Mouse (Mus musculus) CH12.LX (cell line): ENCODE measurements around the gene Col17a1. TPM values are rescaled to one million over a fixed set of nuclear protein-coding genes. Genes with fewer than 3 reads are reported as not detected.

ENCODE experiments used
- DNase-seq: peaks from one replicate; pipeline ENCODE4 v3.0.0-alpha.2; 2013; ENCODE audit errors: extremely low read depth
- H3K27ac ChIP-seq: 2 replicates; pipeline ENCODE4 v1.5.1; 2012; ENCODE audit warnings: low read depth, mild to moderate bottlenecking, control low read depth, moderate library complexity; ENCODE audit not compliant: insufficient read depth
- H3K27me3 ChIP-seq: replicated peaks from 2 replicates; pipeline ENCODE3; 2012; ENCODE audit warnings: inconsistent platforms
- H3K36me3 ChIP-seq, 2 experiments: replicated peaks in 1 of 2; 2 replicates each; pipeline versions ENCODE3 to v1.6.1; 2012; ENCODE audit warnings: inconsistent platforms in 1 of 2, low read length in 1 of 2, mild to moderate bottlenecking in 1 of 2, mixed read lengths in 1 of 2, moderate library complexity in 1 of 2; ENCODE audit not compliant: control insufficient read depth in 1 of 2, insufficient read depth in 1 of 2
- H3K4me1 ChIP-seq, 2 experiments: 2 replicates each; pipeline ENCODE4 v1.6.1; 2012; ENCODE audit warnings: inconsistent platforms in 1 of 2, moderate library complexity in 1 of 2; ENCODE audit not compliant: insufficient read depth in 2 of 2, control insufficient read depth in 1 of 2
- H3K4me2 ChIP-seq: 2 replicates; pipeline ENCODE4 v1.6.1; 2012; ENCODE audit warnings: low read depth, mild to moderate bottlenecking, control low read depth; ENCODE audit not compliant: poor library complexity, insufficient read depth, severe bottlenecking
- H3K4me3 ChIP-seq, 3 experiments: fragments of 150-350 bp in 1 of 3; sonication (generic) in 1 of 3; replicated peaks in 1 of 3; 2 replicates each; pipeline versions ENCODE3 to v1.5.1; 2011 to 2012; ENCODE audit warnings: low read depth in 2 of 3, low read length in 2 of 3, mild to moderate bottlenecking in 2 of 3, moderate library complexity in 2 of 3, control low read depth in 1 of 3, improper control_type of control experiment in 1 of 3, inconsistent platforms in 1 of 3, mixed read lengths in 1 of 3; ENCODE audit not compliant: poor library complexity in 1 of 3
- H3K79me2 ChIP-seq: replicated peaks from 2 replicates; pipeline ENCODE4 v1.6.1; 2012; ENCODE audit warnings: mild to moderate bottlenecking, moderate library complexity; ENCODE audit not compliant: control insufficient read depth, poor library complexity, insufficient read depth, severe bottlenecking; ENCODE audit errors: extremely low read depth
- H3K9ac ChIP-seq: 2 replicates; pipeline ENCODE4 v1.6.1; 2012; ENCODE audit warnings: low read depth, mild to moderate bottlenecking, control low read depth, moderate library complexity; ENCODE audit not compliant: insufficient read depth
- H3K9me3 ChIP-seq: replicated peaks from 2 replicates; pipeline ENCODE3; 2012; ENCODE audit warnings: low read length, inconsistent platforms, mixed read lengths
- BHLHE40 ChIP-seq: IDR thresholded peaks from 2 replicates; pipeline ENCODE4 v1.6.1; 2011; ENCODE audit warnings: mild to moderate bottlenecking, low read depth, low read length, improper control_type of control experiment
- CTCF ChIP-seq, 2 experiments: IDR thresholded peaks in 1 of 2; conservative IDR thresholded peaks in 1 of 2; 2 replicates each; pipeline ENCODE4 v1.5.1; 2011 to 2012; ENCODE audit warnings: low read depth in 2 of 2, low read length in 2 of 2, improper control_type of control experiment in 1 of 2, inconsistent platforms in 1 of 2, mild to moderate bottlenecking in 1 of 2, moderate library complexity in 1 of 2
- ELF1 ChIP-seq: IDR thresholded peaks from 2 replicates; pipeline ENCODE4 v1.6.1; 2014; ENCODE audit warnings: low read depth, mild to moderate bottlenecking, inconsistent platforms, low read length, improper control_type of control experiment
- EP300 ChIP-seq: IDR thresholded peaks from 2 replicates; pipeline ENCODE4 v1.6.1; 2011; ENCODE audit warnings: low read length, improper control_type of control experiment
- GABPA ChIP-seq: IDR thresholded peaks from 2 replicates; pipeline ENCODE4 v1.6.1; 2012; ENCODE audit warnings: low read depth, low read length, improper control_type of control experiment, inconsistent platforms; ENCODE audit not compliant: insufficient replicate concordance
- JUN ChIP-seq: IDR thresholded peaks from 2 replicates; pipeline ENCODE4 v1.6.1; 2011; ENCODE audit warnings: low read depth, mild to moderate bottlenecking, low read length, improper control_type of control experiment, moderate library complexity; ENCODE audit not compliant: insufficient read depth
- KAT2A ChIP-seq: IDR thresholded peaks from 2 replicates; pipeline ENCODE4 v1.6.1; 2012; ENCODE audit warnings: low read length, improper control_type of control experiment, inconsistent platforms; ENCODE audit not compliant: insufficient replicate concordance
- MAX ChIP-seq: IDR thresholded peaks from 2 replicates; pipeline ENCODE4 v1.6.1; 2011; ENCODE audit warnings: low read length, improper control_type of control experiment
- NELFE ChIP-seq: IDR thresholded peaks from 2 replicates; pipeline ENCODE4 v1.6.1; 2011; ENCODE audit warnings: low read depth, low read length, improper control_type of control experiment
- NRF1 ChIP-seq: IDR thresholded peaks from 2 replicates; pipeline ENCODE4 v1.6.1; 2014; ENCODE audit warnings: low read depth, mild to moderate bottlenecking, inconsistent platforms, low read length, improper control_type of control experiment, moderate library complexity
- PAX5 ChIP-seq: IDR thresholded peaks from 2 replicates; pipeline ENCODE4 v1.6.1; 2012; ENCODE audit warnings: low read length, inconsistent platforms, mixed read lengths
- POLR2A ChIP-seq: IDR thresholded peaks from 2 replicates; pipeline ENCODE4 v1.6.1; 2011; ENCODE audit warnings: low read depth, mild to moderate bottlenecking, improper control_type of control experiment, low read length
- POLR2AphosphoS2 ChIP-seq: IDR thresholded peaks from 2 replicates; pipeline ENCODE4 v1.6.1; 2011; ENCODE audit warnings: low read depth, low read length, improper control_type of control experiment
- RAD21 ChIP-seq: IDR thresholded peaks from 2 replicates; pipeline ENCODE4 v1.6.1; 2011; ENCODE audit warnings: low read depth, mild to moderate bottlenecking, low read length, improper control_type of control experiment, moderate library complexity
- RCOR1 ChIP-seq: conservative IDR thresholded peaks from 2 replicates; pipeline ENCODE4 v1.6.1; 2012; ENCODE audit warnings: low read depth, mild to moderate bottlenecking, inconsistent platforms, low read length, improper control_type of control experiment
- SMC3 ChIP-seq: IDR thresholded peaks from 2 replicates; pipeline ENCODE4 v1.6.1; 2011; ENCODE audit warnings: low read depth, low read length, improper control_type of control experiment
- UBTF ChIP-seq: IDR thresholded peaks from 2 replicates; pipeline ENCODE4 v1.6.1; 2012; ENCODE audit warnings: low read depth, mild to moderate bottlenecking, inconsistent platforms, low read length, improper control_type of control experiment, moderate library complexity
- USF1 ChIP-seq: IDR thresholded peaks from 2 replicates; pipeline ENCODE4 v1.6.1; 2014; ENCODE audit warnings: low read depth, mild to moderate bottlenecking, inconsistent platforms, low read length, improper control_type of control experiment
- USF2 ChIP-seq: conservative IDR thresholded peaks from 2 replicates; pipeline ENCODE4 v1.6.1; 2011; ENCODE audit warnings: low read depth, low read length, improper control_type of control experiment
- ZC3H11A ChIP-seq: IDR thresholded peaks from 2 replicates; pipeline ENCODE4 v1.6.1; 2012; ENCODE audit warnings: low read depth, mild to moderate bottlenecking, inconsistent platforms, low read length, improper control_type of control experiment
- ZKSCAN1 ChIP-seq: IDR thresholded peaks from 2 replicates; pipeline ENCODE4 v1.6.1; 2012; ENCODE audit warnings: low read depth, inconsistent platforms, low read length, improper control_type of control experiment, borderline replicate concordance
- ZMIZ1 ChIP-seq: IDR thresholded peaks from 2 replicates; pipeline ENCODE4 v1.6.1; 2012; ENCODE audit warnings: low read depth, mild to moderate bottlenecking, inconsistent platforms, low read length, improper control_type of control experiment
- dilution Hi-C: fragments of 300-500 bp; cut with MboI; formaldehyde crosslinking; loops from 2 replicates; pipeline ENCODE4 v1.14.3; 2020; ENCODE audit warnings: low sequenced_read_pairs; ENCODE audit not compliant: extremely low pct_unique_long_range_greater_than_20kb, extremely low pct_ligation_motif_present
- in situ Hi-C: fragments of 300-500 bp; cut with MboI; formaldehyde crosslinking; loops from 3 replicates; pipeline ENCODE4 v1.14.3; 2019; ENCODE audit warnings: low sequenced_read_pairs, low pct_ligation_motif_present, low pct_unique_long_range_greater_than_20kb, mixed read lengths
- polyA plus RNA-seq: library from polyadenylated mRNA; unstranded; fragments of >175 nt; gene quantifications from 2 replicates; pipeline ENCODE4 v1.2.1, GENCODE M21; 2012; ENCODE audit warnings: low read depth; ENCODE audit not compliant: insufficient read length
- total RNA-seq, 2 experiments: library from RNA; depleted of rRNA; stranded (reverse); fragments of 300-350 nt in 1 of 2; fragments of >200 nt in 1 of 2; gene quantifications; 2 replicates each; pipeline ENCODE4 v1.2.3; 2012 to 2014

Col17a1 gene
- total and polyA plus RNA-seq, 3 experiments: 0.34 to 0.59 (median 0.42) TPM

- Histone ChIP-seq H3K4me2 (no peak overlapping the region), H3K4me1 (no peaks in the 10 kb centered on the region), H3K9ac (no peak overlapping the region), H3K27me3 (no peaks in the 10 kb centered on the region), H3K27ac (no peak overlapping the region), H3K4me3 (no peak overlapping the region), H3K79me2 (0 out of 2 replicates have a peak, but pooled peaks cover 2% of the 10 kb centered on the region), H3K9me3 (no peaks in the 10 kb centered on the region), H3K36me3 (peaks cover 17 to 47% of the 10 kb centered on the region in 2 experiments)
- DNase-seq: no peak
- dilution Hi-C loops: no loop called here
- in situ Hi-C loops: no loop called here
- TF ChIP-seq KAT2A: no peak
- no peak for TF ChIP-seq ZC3H11A
- no peak for TF ChIP-seq CTCF (conservative IDR thresholded peaks at IDR 0.05 in 1 of 2, IDR thresholded peaks at IDR 0.05 in 1 of 2; ENCODE audit: low read depth in 2 of 2, low read length in 2 of 2)
- no peak for TF ChIP-seq USF1
- TF ChIP-seq USF2: no peak
- TF ChIP-seq NRF1: no peak
- TF ChIP-seq ZMIZ1: no peak
- no peak for TF ChIP-seq MAX
- no peak for TF ChIP-seq PAX5
- TF ChIP-seq RAD21: no peak
- no peak for TF ChIP-seq GABPA
- TF ChIP-seq POLR2AphosphoS2: no peak
- TF ChIP-seq ZKSCAN1: no peak
- TF ChIP-seq RCOR1: no peak
- no peak for TF ChIP-seq EP300
- no peak for TF ChIP-seq UBTF
- TF ChIP-seq JUN: no peak
- no peak for TF ChIP-seq POLR2A
- TF ChIP-seq NELFE: no peak
These were observed 61.5 kb downstream of the Col17a1 start for GRCm38 (mm10) chr19:47630381-47630780.

DNA sequence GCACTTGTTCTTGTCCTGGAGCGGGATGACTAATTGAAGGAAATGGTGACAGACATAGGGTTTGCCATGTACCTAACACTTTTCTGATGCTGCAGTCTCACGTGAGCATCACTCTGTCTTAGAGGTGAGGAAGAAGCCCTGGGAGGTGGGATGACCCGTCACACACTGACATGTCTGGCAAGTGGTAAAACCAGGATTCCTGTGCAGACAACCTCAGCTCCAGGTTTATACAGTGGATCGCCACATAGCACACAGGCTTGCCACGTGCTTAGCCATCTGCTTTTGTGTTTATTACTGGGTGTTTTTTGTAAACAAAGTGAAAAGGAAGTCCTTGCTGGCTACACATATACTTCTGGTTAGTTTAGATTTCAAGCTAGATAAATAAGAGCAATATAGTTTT, 62.8 kb downstream of the Col17a1 start:
- H3K9me3 ChIP-seq: no peaks in the 10 kb centered on the region
- DNase-seq: no peak
- no peaks in the 10 kb centered on the region for H3K27me3 ChIP-seq
- H3K4me1 ChIP-seq: no peaks in the 10 kb centered on the region
- H3K9ac ChIP-seq: no peak overlapping the region
- H3K27ac ChIP-seq: no peak overlapping the region
- 0 out of 2 replicates have a peak, but pooled peaks cover 2% of the 10 kb centered on the region for H3K79me2 ChIP-seq
- TF ChIP-seq BHLHE40: no peak
- TF ChIP-seq JUN: no peak
- no peak for TF ChIP-seq NELFE
- TF ChIP-seq SMC3: no peak
- no peak for TF ChIP-seq KAT2A
- TF ChIP-seq ELF1: no peak
- TF ChIP-seq POLR2A: no peak
- peaks cover 22 to 56% of the 10 kb centered on the region in 2 experiments for H3K36me3 ChIP-seq
- in situ Hi-C loops (no loop called here), dilution Hi-C loops (no loop called here)
- no peak overlapping the region for H3K4me3 ChIP-seq
- H3K4me2 ChIP-seq: no peak overlapping the region
